Mouse (Mus musculus) liver, embryonic 18 days (tissue): Measurements from ENCODE around the gene Rftn1. TPM values are rescaled to one million over a fixed set of nuclear protein-coding genes. Genes with fewer than 3 reads are reported as not detected.

Experiments
- polyA plus RNA-seq: library from polyadenylated mRNA; depleted of rRNA; stranded (reverse); fragments of >200 nt; gene quantifications from 2 replicates; pipeline ENCODE4 v1.2.3, GENCODE M21; 2012; rRNA removed

Gene Rftn1
- 2.8 and 3.0 TPM in 2 replicates for polyA plus RNA-seq

DNA sequence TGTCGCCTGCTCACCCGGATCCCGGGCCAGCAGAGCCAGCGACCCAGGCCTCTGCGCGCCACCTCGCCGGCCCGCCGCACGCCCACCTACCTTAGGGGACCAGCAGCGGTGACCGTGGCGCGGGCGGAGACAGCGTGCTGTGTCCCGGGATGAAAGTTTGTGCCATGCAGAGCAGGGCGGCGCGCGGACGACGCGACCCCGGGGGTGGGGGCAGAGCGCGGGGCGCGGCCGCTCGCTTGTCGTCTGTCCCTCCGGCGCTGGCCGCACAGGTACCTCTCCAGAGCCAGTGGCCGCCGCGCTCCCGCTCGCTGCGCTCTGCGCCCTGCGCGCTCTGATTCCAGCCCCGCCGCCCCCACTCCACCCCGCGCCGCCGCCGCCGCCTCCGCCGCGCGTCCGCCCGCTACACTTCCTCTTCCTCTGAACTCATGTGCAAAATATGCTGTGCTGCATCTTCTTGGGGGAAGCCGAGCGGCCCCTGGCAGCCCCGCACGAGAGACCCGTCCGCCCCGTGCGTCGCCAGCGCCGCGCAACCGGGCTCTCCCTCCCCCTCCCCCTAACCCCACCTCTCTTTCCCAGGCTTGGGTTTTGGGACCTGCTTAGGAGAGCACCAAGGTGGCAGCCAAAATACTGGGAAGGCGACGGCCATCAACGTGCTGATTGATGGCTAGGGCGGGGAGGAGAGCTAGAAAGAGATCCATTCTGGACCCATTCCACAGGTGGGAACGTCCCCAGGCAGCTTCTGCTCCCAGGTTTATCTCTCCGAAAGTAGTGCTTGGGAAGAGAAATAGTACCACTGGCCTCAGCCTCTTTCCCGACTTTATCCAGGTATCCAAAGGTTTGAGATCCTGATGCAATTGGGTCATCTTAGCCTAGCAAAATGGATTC, at the start of gene Rftn1:
Rftn1 (minus strand) TSS at position 544 of the 885 bp plus-strand sequence.

Other genes starting within 250 kb of the Rftn1 start
- 0.03 and 0.05 TPM in 2 replicates for gene Dazl, start 103.0 kb upstream of the Rftn1 start, polyA plus RNA-seq